Mouse (Mus musculus) intestine, embryonic 14.5 days (tissue): ENCODE measurements at regions not wholly inside any gene's neighbourhood (a gene's known extent, or its start where the extent isn't known, plus 50 kb on each side); places are given as distances from the start of the nearest gene placed in this dataset.

Experiments used
- ATAC-seq: fragments of 200-750 bp; cut with Nextera tagmentation; replicated peaks from 2 replicates; pipeline ENCODE4 v1.8.0; 2017; ENCODE audit warnings: low read depth, moderate number of reproducible peaks, moderate TSS enrichment, moderate library complexity; ENCODE audit not compliant: low FRiP score, low TSS enrichment
- DNase-seq: peaks from one replicate; pipeline ENCODE4 v3.0.0-alpha.2; 2018; ENCODE audit warnings: low spot score
- H3K27ac ChIP-seq: fragments of 300-500 bp; sonication (generic); 2 replicates; pipeline ENCODE4 v1.5.1; 2014; ENCODE audit warnings: low read depth, mild to moderate bottlenecking, control low read depth
- H3K27me3 ChIP-seq: fragments of 300-500 bp; sonication (generic); replicated peaks from 2 replicates; pipeline ENCODE4 v1.6.1; 2014; ENCODE audit warnings: low read length, control low read depth; ENCODE audit not compliant: control insufficient read depth, insufficient read depth
- H3K36me3 ChIP-seq: fragments of 300-500 bp; sonication (generic); 2 replicates; pipeline ENCODE4 v1.6.1; 2014; ENCODE audit warnings: low read length, control low read depth; ENCODE audit not compliant: control insufficient read depth, insufficient read depth
- H3K4me1 ChIP-seq: fragments of 300-500 bp; sonication (generic); replicated peaks from 2 replicates; pipeline ENCODE4 v1.6.1; 2014; ENCODE audit warnings: low read length, control low read depth, mixed read lengths; ENCODE audit not compliant: control insufficient read depth, insufficient read depth
- H3K4me2 ChIP-seq: fragments of 300-500 bp; sonication (generic); 2 replicates; pipeline ENCODE4 v1.6.1; 2014; ENCODE audit warnings: low read length
- H3K4me3 ChIP-seq: fragments of 300-500 bp; sonication (generic); 2 replicates; pipeline ENCODE4 v1.5.1; 2014; ENCODE audit warnings: low read depth, low read length, control low read depth, mixed read lengths
- H3K9ac ChIP-seq: fragments of 300-500 bp; sonication (generic); 2 replicates; pipeline ENCODE4 v1.6.1; 2014; ENCODE audit warnings: mild to moderate bottlenecking, low read length
- H3K9me3 ChIP-seq: fragments of 300-500 bp; sonication (generic); 2 replicates; pipeline ENCODE4 v1.6.1; 2016; ENCODE audit warnings: low read length, control low read depth; ENCODE audit not compliant: control insufficient read depth
- WGBS: fragments of 180-500 bp; shearing (Covaris S2); extraction: QIAGEN DNeasy Blood & Tissue Kit; methylation state at CpG from one replicate; pipeline ENCODE4 v1.1.7; 2014; 5-methylcytosine and 5-hydroxymethylcytosine counted together

DNA sequence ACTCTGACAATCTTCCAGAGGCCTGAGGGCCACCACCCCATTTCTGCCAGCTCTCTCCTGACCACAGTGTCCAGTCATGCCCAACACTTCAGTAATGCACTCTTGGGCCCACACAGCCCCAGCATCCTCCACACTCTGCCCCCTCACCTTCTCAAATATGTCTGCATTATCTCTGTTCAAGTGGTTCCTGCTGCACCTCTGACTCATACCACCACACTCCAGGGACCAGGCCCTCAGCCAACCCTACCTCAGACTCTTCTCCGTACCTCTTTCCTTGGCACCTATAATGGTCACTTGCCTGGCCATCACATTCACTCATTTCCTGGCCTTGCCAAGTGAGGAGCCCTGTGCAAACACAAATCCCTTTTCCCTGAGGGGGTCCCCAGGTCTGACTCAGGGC is 109.6 kb upstream of the Dio3 start:
- Histone ChIP-seq H3K27me3 (no peaks in the 10 kb centered on the region), H3K9me3 (no peaks in the 10 kb centered on the region), H3K4me1 (no peaks in the 10 kb centered on the region), H3K9ac (no peak overlapping the region), H3K36me3 (no peaks in the 10 kb centered on the region), H3K4me2 (no peak overlapping the region), H3K4me3 (no peak overlapping the region), H3K27ac (no peak overlapping the region)
- ATAC-seq, result no peak
- WGBS, result 91% methylated on average over 1 of the region's 1 CpGs
- no peak for DNase-seq

- Histone ChIP-seq H3K4me2 (no peak overlapping the region), H3K4me3 (no peak overlapping the region), H3K27me3 (no peaks in the 10 kb centered on the region), H3K9me3 (no peaks in the 10 kb centered on the region), H3K4me1 (no peaks in the 10 kb centered on the region), H3K9ac (no peak overlapping the region), H3K36me3 (no peaks in the 10 kb centered on the region), H3K27ac (no peak overlapping the region)
- WGBS, result 86% methylated on average over 8 of the region's 8 CpGs
- ATAC-seq (no peak), DNase-seq (no peak)
Measured at GRCm38 (mm10) chr12:110170496-110170895, 108.4 kb upstream of the Dio3 start.

- H3K4me1 ChIP-seq, result no peaks in the 10 kb centered on the region
- no peak for ATAC-seq
- H3K27ac ChIP-seq, result no peak overlapping the region
- H3K27me3 ChIP-seq, result no peaks in the 10 kb centered on the region
- no peak for DNase-seq
- no peak overlapping the region for H3K9ac ChIP-seq
- 85% methylated on average over 2 of the region's 2 CpGs for WGBS
- no peaks in the 10 kb centered on the region; the same call in 1 of the 2 replicates for H3K9me3 ChIP-seq
- no peaks in the 10 kb centered on the region for H3K36me3 ChIP-seq
- no peak overlapping the region for H3K4me2 ChIP-seq
- no peak overlapping the region for H3K4me3 ChIP-seq
Measured at GRCm38 (mm10) chr12:110177826-110178225, 101.0 kb upstream of the Dio3 start.

DNA sequence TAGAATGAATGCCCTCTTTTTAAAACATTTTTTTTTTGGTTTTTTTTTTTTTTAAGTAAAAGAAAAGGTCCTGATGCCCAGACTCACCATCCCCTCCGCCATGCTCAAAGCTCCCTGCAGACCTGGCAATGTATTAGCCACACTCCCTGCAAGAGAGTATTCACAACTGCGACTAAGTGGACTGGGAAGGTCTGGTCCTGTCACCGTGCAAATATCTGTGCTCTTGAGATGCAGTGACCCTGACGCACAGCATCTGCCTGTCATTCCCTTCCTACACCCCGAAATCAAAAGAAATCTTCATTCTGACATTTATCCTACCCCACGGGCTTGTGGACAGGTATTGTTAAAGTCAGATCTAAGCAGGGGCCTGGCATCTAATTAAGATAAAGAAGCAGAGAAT is 95.4 kb upstream of the Dio3 start:
- Histone ChIP-seq H3K36me3 (no peaks in the 10 kb centered on the region), H3K9ac (no peak overlapping the region), H3K27me3 (peaks cover 30% of the 10 kb centered on the region), H3K9me3 (no peaks in the 10 kb centered on the region; the same call in 1 of the 2 replicates), H3K4me3 (no peak overlapping the region), H3K4me2 (no peak overlapping the region), H3K27ac (no peak overlapping the region), H3K4me1 (0 out of 2 replicates have a peak, but pooled peaks cover 3% of the 10 kb centered on the region)
- ATAC-seq, result no peak
- DNase-seq, result no peak
- 54% methylated on average over 6 of the region's 6 CpGs for WGBS

GRCm38 (mm10) chr12:110185399-110185798 is 93.5 kb upstream of the Dio3 start:
- WGBS, result 51% methylated on average over 9 of the region's 9 CpGs
- Histone ChIP-seq H3K4me2 (no peak overlapping the region), H3K4me3 (no peak overlapping the region), H3K27ac (no peak overlapping the region), H3K4me1 (peaks cover 7% of the 10 kb centered on the region; the same call in 1 of the 2 replicates), H3K9ac (no peak overlapping the region), H3K36me3 (no peaks in the 10 kb centered on the region), H3K9me3 (no peaks in the 10 kb centered on the region), H3K27me3 (peaks cover 46% of the 10 kb centered on the region)
- ATAC-seq (0 out of 2 replicates have a peak, but pooled peaks have one; percentile 32), DNase-seq (no peak)

DNA sequence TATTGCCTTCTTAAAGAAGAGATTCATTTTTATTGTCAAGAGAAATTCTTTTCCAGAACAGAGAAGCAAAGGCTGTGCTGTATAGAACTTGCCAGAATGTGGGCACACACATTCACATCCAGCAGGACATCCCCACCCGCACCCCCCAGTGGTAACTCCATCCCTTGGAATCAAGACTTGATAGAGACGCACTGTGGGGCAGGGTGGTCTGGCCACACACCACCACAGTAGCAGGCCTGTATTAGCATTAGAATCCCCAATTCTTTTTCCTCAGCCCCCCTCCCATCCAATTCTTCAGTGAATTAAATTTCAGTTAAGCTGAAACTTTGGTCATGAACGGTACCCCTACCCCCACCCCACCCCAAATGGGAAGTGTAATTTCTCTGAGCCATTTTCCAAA is 92.5 kb upstream of the Dio3 start:
- no peak overlapping the region for H3K4me3 ChIP-seq
- 54% methylated on average over 3 of the region's 3 CpGs for WGBS
- H3K36me3 ChIP-seq, result no peaks in the 10 kb centered on the region
- H3K9me3 ChIP-seq, result no peaks in the 10 kb centered on the region
- peaks cover 50% of the 10 kb centered on the region for H3K27me3 ChIP-seq
- no peak overlapping the region for H3K4me2 ChIP-seq
- no peak overlapping the region for H3K9ac ChIP-seq
- H3K4me1 ChIP-seq, result peaks cover 7% of the 10 kb centered on the region; the same call in 1 of the 2 replicates
- ATAC-seq (no peak), DNase-seq (no peak)
- no peak overlapping the region for H3K27ac ChIP-seq

DNA sequence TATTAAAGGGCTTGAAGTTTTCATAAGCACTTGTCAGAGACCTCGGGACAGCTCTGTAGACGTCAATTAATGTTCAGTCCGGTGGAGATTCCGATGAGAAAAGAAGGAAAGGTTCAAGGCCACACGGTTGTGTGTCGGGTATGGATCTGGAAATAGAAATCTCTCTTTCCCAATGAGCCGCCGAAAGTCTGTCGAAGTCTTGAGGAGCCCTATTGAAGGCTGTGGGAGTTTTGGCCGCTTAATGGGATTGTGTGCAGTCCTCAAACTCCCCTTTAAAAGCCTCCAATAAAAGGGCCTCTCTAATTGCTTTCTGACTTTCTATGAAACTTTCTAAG is 92.0 kb upstream of the Dio3 start:
- DNase-seq, result no peak
- Histone ChIP-seq H3K9ac (no peak overlapping the region), H3K9me3 (no peaks in the 10 kb centered on the region), H3K4me2 (no peak overlapping the region), H3K36me3 (no peaks in the 10 kb centered on the region), H3K4me3 (no peak overlapping the region), H3K27me3 (peaks cover 50% of the 10 kb centered on the region), H3K27ac (no peak overlapping the region), H3K4me1 (peaks cover 7% of the 10 kb centered on the region; the same call in 1 of the 2 replicates)
- WGBS, result 30% methylated on average over 10 of the region's 10 CpGs
- ATAC-seq, result no peak

GRCm38 (mm10) chr12:110187246-110188135 is 91.4 kb upstream of the Dio3 start:
- Histone ChIP-seq H3K9ac (no peak overlapping the region), H3K4me3 (no peak overlapping the region), H3K9me3 (no peaks in the 10 kb centered on the region), H3K4me2 (peak overlapping the region; percentile 37), H3K27me3 (peaks cover 50% of the 10 kb centered on the region), H3K27ac (no peak overlapping the region), H3K36me3 (no peaks in the 10 kb centered on the region), H3K4me1 (peaks cover 7% of the 10 kb centered on the region; the same call in 1 of the 2 replicates)
- peak; percentile 33; the same call in 1 of the 2 replicates for ATAC-seq
- 8% methylated on average over 49 of the region's 49 CpGs for WGBS
- DNase-seq, result peak; percentile 69
